Mouse (Mus musculus) ES-E14 (cell line): ENCODE measurements at regions not wholly inside any gene's neighbourhood (a gene's known extent, or its start where the extent isn't known, plus 50 kb on each side); places are given as distances from the start of the nearest gene placed in this dataset.
"Not testable (repeated sequence)": the region's sequence is repeated elsewhere in the genome, so short reads cannot be mapped to it uniquely, and the experiment has no call there.

ENCODE experiments used
- DNase-seq: peaks from one replicate; pipeline ENCODE4 v3.0.0-alpha.2; 2013; ENCODE audit warnings: low read depth, low spot score
- H3K27ac ChIP-seq: 2 replicates; pipeline ENCODE4 v1.5.1; 2012; ENCODE audit warnings: low read depth, mild to moderate bottlenecking, low read length, moderate library complexity, mixed read lengths; ENCODE audit not compliant: poor library complexity, insufficient read depth, severe bottlenecking
- H3K36me3 ChIP-seq: 2 replicates; pipeline ENCODE4 v1.6.1; 2012; ENCODE audit warnings: mild to moderate bottlenecking, low read length, moderate library complexity, mixed read lengths; ENCODE audit not compliant: control insufficient read depth, poor library complexity, insufficient read depth, severe bottlenecking
- H3K4me1 ChIP-seq, 2 experiments: fragments of 150-350 bp in 1 of 2; sonication (generic) in 1 of 2; 2 replicates each; pipeline ENCODE4 v1.6.1; 2012; ENCODE audit warnings: low read length in 2 of 2, mild to moderate bottlenecking in 1 of 2, mixed read lengths in 1 of 2; ENCODE audit not compliant: control insufficient read depth in 2 of 2, insufficient read depth in 2 of 2, poor library complexity in 1 of 2
- H3K4me3 ChIP-seq, 2 experiments: fragments of 150-350 bp in 1 of 2; sonication (generic) in 1 of 2; 2 replicates each; pipeline ENCODE4 v1.5.1; 2012; ENCODE audit warnings: low read length in 2 of 2, low read depth in 1 of 2, mild to moderate bottlenecking in 1 of 2, mixed read lengths in 1 of 2; ENCODE audit not compliant: insufficient read depth in 1 of 2, poor library complexity in 1 of 2, severe bottlenecking in 1 of 2
- H3K9ac ChIP-seq: 2 replicates; pipeline ENCODE4 v1.6.1; 2012; ENCODE audit warnings: low read depth, mild to moderate bottlenecking, low read length, mixed read lengths; ENCODE audit not compliant: poor library complexity, insufficient read depth, severe bottlenecking
- H3K9me3 ChIP-seq: fragments of 150-350 bp; sonication (generic); 2 replicates; pipeline ENCODE4 v1.6.1; 2012; ENCODE audit warnings: low read depth, mild to moderate bottlenecking, low read length; ENCODE audit not compliant: control insufficient read depth, insufficient read depth
- CHD2 ChIP-seq: IDR thresholded peaks from 2 replicates; pipeline ENCODE4 v1.6.1; 2014; ENCODE audit warnings: mild to moderate bottlenecking, low read depth, low read length, inconsistent platforms
- MAFK ChIP-seq: IDR thresholded peaks from 2 replicates; pipeline ENCODE4 v1.6.1; 2014; ENCODE audit warnings: mild to moderate bottlenecking, low read depth, low read length, inconsistent platforms; ENCODE audit not compliant: insufficient read depth
- ZC3H11A ChIP-seq: IDR thresholded peaks from 2 replicates; pipeline ENCODE4 v1.6.1; 2012; ENCODE audit warnings: low read depth, mild to moderate bottlenecking, inconsistent platforms, low read length, borderline replicate concordance
- ZNF384 ChIP-seq: IDR thresholded peaks from 2 replicates; pipeline ENCODE4 v1.6.1; 2012; ENCODE audit warnings: low read depth, low read length, inconsistent platforms
- in situ Hi-C, 2 experiments: fragments of 600-800 bp; cut with MboI; formaldehyde crosslinking; loops; one replicate each; pipeline ENCODE4 v1.15.1; 2025; ENCODE audit warnings: low sequenced_read_pairs in 2 of 2, inconsistent platforms in 1 of 2; ENCODE audit not compliant: unreplicated experiment in 2 of 2

- in situ Hi-C loops, DNase-seq, H3K27ac ChIP-seq, H3K4me1 ChIP-seq, H3K36me3 ChIP-seq, H3K9me3 ChIP-seq, H3K9ac ChIP-seq, H3K4me3 ChIP-seq: not testable (repeated sequence)
Observed at GRCm38 (mm10) chr17:53778411-53778810, 67.7 kb downstream of the Sult1c2 start.

GRCm38 (mm10) chr17:53760911-53761310 is 71.8 kb upstream of the Sgo1 start:
- TF ChIP-seq ZC3H11A (no peak), CHD2 (no peak), ZNF384 (no peak), MAFK (no peak)
- DNase-seq = no peak
- Histone ChIP-seq H3K27ac (no peak overlapping the region), H3K9ac (no peak overlapping the region), H3K4me3 (no peak overlapping the region), H3K9me3 (no peaks in the 10 kb centered on the region), H3K36me3 (no peaks in the 10 kb centered on the region), H3K4me1 (no peaks in the 10 kb centered on the region)
- in situ Hi-C loops = no loop called here

- TF ChIP-seq ZNF384 (no peak), MAFK (no peak), ZC3H11A (no peak)
- peak overlapping the region in 1 of 2 experiments; percentile 1; a peak in 2 of 4 replicates for H3K4me3 ChIP-seq
- H3K27ac ChIP-seq = no peak overlapping the region
- DNase-seq = no peak
- no peaks in the 10 kb centered on the region; a peak in 1 of 4 replicates for H3K4me1 ChIP-seq
- no peaks in the 10 kb centered on the region for H3K36me3 ChIP-seq
- H3K9ac ChIP-seq = no peak overlapping the region
- in situ Hi-C loops = no loop called here
- no peaks in the 10 kb centered on the region for H3K9me3 ChIP-seq
Observed at GRCm38 (mm10) chr17:53745950-53746469, 56.9 kb upstream of the Sgo1 start.
